Mouse (Mus musculus): ENCODE results near the gene Unc79.

- no peak for TF ChIP-seq POLR2A (IDR thresholded peaks at IDR 0.05; ENCODE audit: low read depth, low read length)
- TF ChIP-seq CTCF (conservative IDR thresholded peaks at IDR 0.05; ENCODE audit: insufficient read depth, insufficient read length, low read depth, low read length): no peak
Observed at GRCm38 (mm10) chr12:103117517-103118193, 169.0 kb downstream of the Unc79 start.
